Mouse (Mus musculus): ENCODE measurements around the gene Ccdc73.
"Not testable (repeated sequence)": the region's sequence is repeated elsewhere in the genome, so short reads cannot be mapped to it uniquely, and the experiment has no call there.

Ccdc73 gene

GRCm38 (mm10) chr2:104867282-104867855 lies at the start of gene Ccdc73:
TSS of gene Ccdc73 (plus strand) at chr2:104867805.
- DNase-seq (ENCODE audit: low spot score) = no peak

- DNase-seq (ENCODE audit: low spot score) = not testable (repeated sequence)
These were observed 48.8 kb upstream of the Ccdc73 start for GRCm38 (mm10) chr2:104818763-104819162.

GRCm38 (mm10) chr2:104826191-104826590 lies 41.4 kb upstream of the Ccdc73 start:
- DNase-seq (ENCODE audit: low spot score) = no peak

DNA sequence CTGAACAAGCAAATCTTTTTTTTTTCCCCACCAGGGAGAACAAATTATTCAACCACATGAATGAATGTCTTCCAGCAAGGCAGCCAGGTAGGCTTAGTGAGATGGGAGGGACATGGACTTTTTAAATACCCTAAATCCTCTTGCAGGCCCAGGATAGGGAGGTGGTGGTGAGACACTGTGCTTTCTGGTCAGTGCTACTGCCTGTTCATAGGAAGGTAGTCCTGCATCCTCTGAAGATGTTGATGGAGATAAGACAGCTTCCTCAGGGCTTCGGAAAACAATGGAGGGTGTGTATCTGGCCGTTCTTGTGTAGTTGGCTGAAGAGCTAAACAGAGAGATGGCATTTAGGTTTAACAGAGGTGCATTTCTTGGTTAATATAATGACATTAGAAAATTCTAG lies 35.1 kb upstream of the Ccdc73 start:
- no peak for DNase-seq (ENCODE audit: low spot score)

DNA sequence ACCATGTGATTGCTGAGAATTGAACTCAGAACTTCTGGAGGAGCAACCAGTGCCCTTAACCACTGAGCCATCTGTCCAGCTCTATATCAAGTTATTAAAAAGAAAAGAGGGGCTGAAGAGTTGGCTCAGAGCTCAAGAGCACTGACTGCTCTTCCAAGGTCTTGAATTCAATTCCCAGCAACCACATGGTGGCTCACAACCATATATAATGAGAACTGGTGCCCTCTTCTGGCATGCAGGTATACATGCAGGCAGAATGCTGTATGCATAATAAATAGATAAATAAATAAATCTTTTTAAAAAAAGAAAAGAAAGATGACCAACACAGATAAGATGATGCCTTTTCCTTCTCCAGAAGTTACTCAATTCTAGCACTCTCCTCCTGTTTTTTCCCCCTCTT lies 26.6 kb upstream of the Ccdc73 start:
- no peak for DNase-seq (ENCODE audit: low spot score)

- no peak for DNase-seq (ENCODE audit: low spot score)
These were observed 25.9 kb upstream of the Ccdc73 start for GRCm38 (mm10) chr2:104841736-104842135.

GRCm38 (mm10) chr2:104842559-104842958 lies 25.0 kb upstream of the Ccdc73 start:
- no peak for DNase-seq (ENCODE audit: low spot score)

DNA sequence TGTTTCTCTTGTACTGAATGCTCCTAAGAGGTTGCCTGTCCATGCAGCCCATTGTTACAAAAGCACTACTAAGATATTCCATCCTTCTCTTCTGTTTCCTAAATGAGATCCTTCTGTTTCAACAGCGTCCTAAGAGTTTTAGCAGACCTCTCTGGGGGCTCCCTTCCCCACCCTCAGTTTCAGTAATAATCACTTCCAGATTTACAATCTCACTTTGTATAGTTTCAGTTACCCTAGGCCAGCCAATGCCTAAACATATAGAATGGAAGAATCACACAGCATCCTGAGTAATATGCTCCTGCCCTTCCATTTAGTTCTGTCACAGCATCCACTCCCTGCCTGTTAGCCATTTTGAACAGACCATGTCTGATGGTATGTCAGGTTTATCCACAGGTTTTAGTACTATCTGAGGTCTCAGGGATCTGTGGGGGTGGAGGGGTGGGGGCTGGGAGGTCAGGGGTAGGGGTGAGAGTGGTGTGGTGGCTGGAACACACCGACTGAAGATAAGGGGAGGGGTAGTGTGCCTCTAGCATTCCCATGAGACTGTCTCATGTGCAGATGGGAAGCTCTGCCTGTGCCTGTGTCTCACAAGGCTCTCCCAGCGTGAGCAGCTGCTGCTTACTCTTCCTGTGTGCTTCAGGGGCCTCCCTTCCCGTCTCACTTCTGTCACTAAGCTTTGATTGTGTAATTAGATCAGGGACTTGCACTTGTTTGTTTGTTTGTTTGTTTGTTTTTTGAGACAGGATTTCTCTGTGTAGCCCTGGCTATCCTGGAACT lies 20.8 kb upstream of the Ccdc73 start:
- no peak for DNase-seq (ENCODE audit: low spot score)

GRCm38 (mm10) chr2:104847645-104848044 lies 20.0 kb upstream of the Ccdc73 start:
- DNase-seq (ENCODE audit: low spot score) = peak; percentile 37

DNA sequence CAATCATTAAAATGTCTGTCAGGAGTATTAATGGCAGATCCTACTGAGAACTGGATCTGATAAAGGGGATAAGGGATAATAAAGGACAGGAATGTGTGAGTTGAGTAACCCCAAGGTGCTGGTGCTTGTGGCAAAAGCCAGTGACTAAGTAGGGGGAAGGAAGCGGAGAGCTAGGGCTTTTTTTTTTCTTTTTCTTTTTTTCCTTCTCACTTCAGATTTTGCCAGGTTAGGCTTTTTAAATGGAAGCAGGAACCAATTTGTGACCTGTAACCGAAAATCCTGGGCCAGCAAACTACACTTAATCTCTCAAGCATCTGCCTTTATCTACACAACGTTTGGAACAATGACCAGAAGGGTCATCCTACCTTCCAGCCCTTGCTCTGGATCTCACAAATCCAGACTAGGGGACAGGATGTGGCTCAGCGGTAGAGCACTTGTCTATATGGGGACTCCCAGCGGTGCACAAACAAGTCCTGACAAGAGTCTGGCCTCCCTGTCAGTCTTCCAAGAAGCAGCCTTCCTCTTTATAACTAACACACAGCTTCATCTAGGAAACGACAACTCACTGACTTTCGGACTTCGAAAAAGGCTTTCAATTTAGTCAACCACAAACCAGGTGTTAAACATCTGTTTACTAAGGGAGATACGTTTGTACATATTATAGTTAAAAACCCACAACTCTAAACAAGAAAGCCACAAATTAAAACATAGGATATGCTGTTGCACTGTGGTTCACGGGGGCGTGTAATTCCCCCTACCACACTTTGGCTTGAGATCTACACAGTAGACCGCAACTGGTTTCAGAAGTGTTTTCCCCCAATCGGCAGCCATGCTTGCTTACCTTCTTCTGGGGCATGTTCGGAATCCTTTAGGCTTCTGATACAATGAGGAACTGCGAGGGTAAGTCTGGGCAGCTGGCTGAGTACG lies 19.1 kb upstream of the Ccdc73 start:
- DNase-seq (ENCODE audit: low spot score) = no peak

DNA sequence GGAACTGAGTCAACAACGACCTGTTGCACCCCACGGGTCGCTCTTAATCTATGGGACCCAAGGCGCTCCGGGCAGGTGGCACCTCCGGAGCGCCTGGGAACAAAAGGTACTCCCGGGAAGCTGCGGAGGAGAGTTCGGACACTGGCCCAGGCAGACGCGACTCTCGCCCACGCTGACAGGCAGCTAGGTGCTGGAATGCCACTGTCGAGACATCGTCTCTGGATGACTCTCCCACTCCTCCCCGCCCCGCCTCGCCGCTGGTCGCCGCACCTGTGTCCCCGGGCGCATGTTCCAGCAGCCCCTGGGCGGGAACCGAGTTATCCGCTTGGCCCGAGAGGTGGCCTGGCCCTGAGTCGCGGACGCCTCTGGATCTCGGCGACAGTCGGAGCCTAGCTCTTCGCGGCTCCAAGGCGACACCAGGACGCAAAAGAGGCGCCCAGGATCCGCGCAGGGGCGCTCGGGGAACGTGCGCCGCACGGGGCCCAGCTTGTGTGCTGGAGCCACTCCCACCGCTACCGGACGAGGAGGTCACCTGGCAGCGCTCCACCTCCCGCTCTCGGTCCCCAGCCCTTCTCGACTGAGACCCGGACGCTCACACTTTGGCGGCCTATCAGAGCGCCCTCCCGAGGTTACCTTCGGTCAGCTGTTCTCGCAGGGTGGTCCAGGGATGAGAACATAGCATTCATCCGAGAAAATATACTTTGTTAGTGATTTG lies 18.2 kb upstream of the Ccdc73 start, which contains the start of gene Prrg4:
Prrg4 (minus strand) TSS at position 601 of the 715 bp plus-strand sequence.
- DNase-seq (ENCODE audit: low spot score) = peak; percentile 54

DNA sequence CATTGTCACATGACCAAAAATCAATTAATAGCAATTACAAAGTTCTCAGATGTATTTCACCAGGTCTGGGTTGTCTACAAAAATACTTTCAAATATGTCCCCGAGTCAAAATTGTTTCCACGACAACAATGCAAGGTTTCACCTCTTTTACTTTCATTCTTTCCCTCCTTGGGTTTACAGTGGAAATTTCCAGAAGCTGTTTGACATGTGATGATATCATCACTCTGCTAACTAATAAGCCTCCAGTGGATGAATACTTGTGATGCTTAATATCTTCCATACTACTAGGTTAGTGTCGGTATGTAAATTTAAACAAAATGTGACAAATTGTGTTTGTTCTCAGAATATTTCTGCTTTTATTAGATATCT lies 17.6 kb upstream of the Ccdc73 start:
- DNase-seq (ENCODE audit: low spot score) = no peak

DNA sequence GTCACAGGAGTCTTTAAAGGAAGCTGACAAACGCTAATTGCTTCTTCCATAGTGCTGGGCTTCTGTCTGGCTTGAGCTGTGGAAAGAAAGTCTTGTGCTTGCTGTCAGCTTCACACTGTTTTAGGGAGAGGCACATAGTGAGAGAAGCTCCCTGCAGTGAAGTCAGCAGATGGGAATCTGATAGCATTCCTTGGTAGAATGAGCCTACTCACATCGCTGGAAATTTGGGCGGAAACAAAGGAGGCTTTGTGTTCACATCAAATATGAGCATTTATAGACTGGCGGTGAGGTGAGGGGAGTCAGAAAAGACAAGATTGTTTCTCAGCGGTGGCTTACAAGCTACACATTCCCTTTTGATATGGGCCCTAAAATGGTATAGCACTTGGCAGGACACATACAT lies 15.9 kb upstream of the Ccdc73 start:
- DNase-seq (ENCODE audit: low spot score) = peak; percentile 26

GRCm38 (mm10) chr2:104852546-104852945 lies 15.1 kb upstream of the Ccdc73 start:
- DNase-seq (ENCODE audit: low spot score) = no peak

- DNase-seq (ENCODE audit: low spot score) = no peak
These were observed 12.8 kb upstream of the Ccdc73 start for GRCm38 (mm10) chr2:104854836-104855235.

DNA sequence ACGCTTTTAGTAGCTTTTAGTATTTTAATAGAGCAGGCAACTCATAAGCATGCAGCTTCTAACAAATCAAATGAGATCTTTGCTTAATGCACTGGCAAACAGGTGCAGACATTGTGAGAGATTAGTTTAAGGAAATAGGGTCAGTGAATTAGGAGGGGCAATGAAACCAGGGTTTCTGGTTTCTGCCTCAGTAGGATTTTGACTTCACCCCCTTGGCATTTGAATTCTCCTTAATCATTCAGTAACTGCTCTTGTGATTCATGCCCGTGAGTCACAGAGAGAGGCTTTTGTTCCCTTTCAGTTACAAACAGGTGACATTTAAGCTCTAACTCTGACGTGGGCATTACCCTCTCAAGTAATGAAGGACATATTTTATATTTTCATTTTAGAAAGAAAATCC lies 11.9 kb upstream of the Ccdc73 start:
- DNase-seq (ENCODE audit: low spot score) = no peak

DNA sequence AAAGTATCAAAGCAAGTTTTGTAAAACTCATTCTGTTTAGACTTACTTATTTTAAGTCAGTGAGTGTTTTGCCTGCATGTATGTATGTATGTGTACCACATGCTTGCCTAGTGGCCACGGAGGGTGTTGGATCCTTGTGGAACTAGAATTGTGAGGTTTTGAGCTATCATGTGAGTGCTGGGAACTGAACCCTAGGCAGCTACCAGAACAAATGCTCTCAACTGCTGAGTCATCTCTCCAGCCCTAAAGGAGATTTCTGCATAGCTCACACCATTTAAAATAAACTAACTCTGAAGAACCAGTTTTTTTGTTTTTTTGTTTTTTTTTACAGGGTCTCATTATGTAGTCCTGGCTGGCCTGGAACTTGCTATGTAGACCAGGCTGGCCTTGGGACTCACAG lies 11.4 kb upstream of the Ccdc73 start:
- no peak for DNase-seq (ENCODE audit: low spot score)

DNA sequence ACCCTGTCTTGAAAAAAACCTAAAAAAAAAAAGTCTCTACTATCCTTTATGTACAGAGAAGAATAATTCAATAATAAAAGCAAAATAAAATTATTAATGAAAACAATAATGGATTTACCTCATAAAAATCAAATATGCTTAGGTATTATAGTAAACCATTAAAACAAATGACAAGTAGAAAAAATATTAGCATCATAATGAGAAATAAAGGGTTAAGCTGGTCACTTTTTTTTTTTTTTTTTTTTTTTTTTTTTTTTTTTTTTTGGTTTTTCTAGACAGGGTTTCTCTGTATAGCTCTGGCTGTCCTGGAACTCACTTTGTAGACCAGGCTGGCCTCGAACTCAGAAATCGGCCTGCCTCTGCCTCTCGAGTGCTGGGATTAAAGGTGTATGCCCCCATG lies 9.5 kb upstream of the Ccdc73 start:
- DNase-seq (ENCODE audit: low spot score) = not testable (repeated sequence)

GRCm38 (mm10) chr2:104859060-104859459 lies 8.5 kb upstream of the Ccdc73 start:
- DNase-seq (ENCODE audit: low spot score) = no peak

DNA sequence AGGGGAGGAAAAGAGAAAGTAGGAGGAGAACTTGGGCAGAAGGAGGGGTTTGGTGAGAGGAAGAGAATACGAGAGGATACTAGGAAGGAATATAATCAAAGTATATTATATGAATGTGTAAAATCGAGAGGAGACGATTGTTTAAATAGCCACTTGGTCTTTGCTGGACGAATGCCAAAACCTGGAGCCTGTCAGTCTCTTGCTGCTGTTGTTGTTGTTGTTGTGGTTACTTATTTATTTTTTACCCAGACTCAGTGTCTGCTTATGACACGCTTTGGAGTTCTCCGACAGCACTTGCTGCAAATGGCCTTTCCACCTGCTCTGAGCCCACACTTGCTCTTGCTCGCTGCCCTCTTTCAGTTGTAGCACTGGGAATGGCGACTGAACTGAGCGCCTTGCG lies 7.2 kb upstream of the Ccdc73 start:
- DNase-seq (ENCODE audit: low spot score) = no peak

GRCm38 (mm10) chr2:104864176-104864860 lies 3.3 kb upstream of the Ccdc73 start:
- DNase-seq (ENCODE audit: low spot score) = no peak

All from retina, embryonic 14.5 days (tissue).